Mouse (Mus musculus): Measurements from ENCODE around the gene Bms1. TPM values are rescaled to one million over a fixed set of nuclear protein-coding genes. Genes with fewer than 3 reads are reported as not detected.

Gene Bms1
- total RNA-seq, 1 experiment from 2014 or later, result 30.9 TPM

GRCm38 (mm10) chr6:118365781-118366180 lies 53.5 kb downstream of the Bms1 start:
- DNase-seq, result no peak

- DNase-seq, result no peak
These were observed 68.9 kb downstream of the Bms1 start for GRCm38 (mm10) chr6:118350342-118350741.

GRCm38 (mm10) chr6:118348186-118348585 lies 71.1 kb downstream of the Bms1 start:
- no peak for DNase-seq

GRCm38 (mm10) chr6:118347291-118347690 lies 72.0 kb downstream of the Bms1 start:
- DNase-seq, result no peak

GRCm38 (mm10) chr6:118341861-118342485 lies 77.3 kb downstream of the Bms1 start:
- no peak for DNase-seq

- DNase-seq, result no peak
These were observed 81.6 kb downstream of the Bms1 start for GRCm38 (mm10) chr6:118337660-118338059.

GRCm38 (mm10) chr6:118336541-118337480 lies 82.5 kb downstream of the Bms1 start:
- DNase-seq, result no peak

GRCm38 (mm10) chr6:118335934-118336450 lies 83.3 kb downstream of the Bms1 start:
- no peak for DNase-seq

GRCm38 (mm10) chr6:118333861-118334260 lies 85.4 kb downstream of the Bms1 start:
- DNase-seq, result no peak

Small RNA genes within 50 kb of the gene (microRNA-seq; reads per million reads assigned to microRNA genes)
- gene Gm25953, result 0 reads per million in 2 experiments

Other genes starting within 250 kb of the Bms1 start
- 2.2 and 2.9 TPM in 2 replicates for gene Ret, start 221.8 kb downstream of the Bms1 start, total RNA-seq (2021)
- gene Zfp248, start 36.1 kb upstream of the Bms1 start, total RNA-seq (2021), result 3.7 and 5.2 TPM in 2 replicates
- gene Zfp9, start 59.8 kb upstream of the Bms1 start, total RNA-seq (2021), result 4.1 and 4.7 TPM in 2 replicates
- 5.5 and 6.8 TPM in 2 replicates for gene Ankrd26, start 142.8 kb upstream of the Bms1 start, total RNA-seq (2021)